Mouse (Mus musculus) lung, postnatal 0 days (tissue): ENCODE measurements around the gene Kansl2.

Experiments used
- CTCF ChIP-seq: IDR thresholded peaks from 2 replicates; pipeline ENCODE4 v1.5.1; 2016; ENCODE audit warnings: antibody characterized with exemption, mild to moderate bottlenecking
- EP300 ChIP-seq: IDR thresholded peaks from 2 replicates; pipeline ENCODE4 v1.6.1; 2016; ENCODE audit warnings: antibody characterized with exemption, mild to moderate bottlenecking, control low read depth

DNA sequence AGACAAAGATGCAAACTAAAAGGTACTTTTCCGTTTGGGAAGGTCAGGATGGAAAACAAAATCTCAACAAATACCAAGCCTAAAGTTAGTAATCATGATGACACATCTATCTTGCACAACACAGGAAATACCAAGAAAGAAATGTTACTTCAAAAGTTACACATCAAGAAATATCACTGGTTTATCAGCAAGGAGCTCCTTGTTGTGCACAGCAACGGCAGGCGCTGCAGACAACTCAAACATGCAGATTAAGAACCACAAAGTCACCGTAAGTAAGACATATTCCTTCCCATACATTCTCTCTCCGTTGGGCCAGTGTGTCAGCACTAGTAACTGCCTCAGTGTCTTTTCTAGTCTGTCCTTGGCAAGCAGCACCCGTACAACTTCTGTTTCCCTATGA is 7.0 kb upstream of the Kansl2 start:
- TF ChIP-seq CTCF, result no peak
- no peak for TF ChIP-seq EP300
